8 mouse cellular contexts compared by ENCODE assay signal in genomic region chr11:97779968-97780701, GRCm38 (mm10). TPM values are rescaled to one million over a fixed set of nuclear protein-coding genes. Genes with fewer than 3 reads are reported as not detected.
A peak's percentile ranks its signal among the peaks of the same experiment; 100 is the strongest.
DNase-seq lines count a peak whose midpoint lies in the region; ATAC-seq and TF ChIP-seq lines count a peak whose summit lies in the region.
"Had no signal": no experiment of that assay in that cellular context is flagged by ENCODE, and none has a peak within 500 bp of the region (broad histone marks: within the 10 kb centered on the region; RNA-seq: fewer than 3 reads in every experiment).

No protein-coding gene starts in this region.

- H3K9ac ChIP-seq in forebrain, postnatal 0 days = no peak overlapping the region
- peak overlapping the region; percentile 90; the same call in 1 of the 2 replicates for H3K9ac ChIP-seq in liver, embryonic 15.5 days

- no peaks in the 10 kb centered on the region for H3K27me3 ChIP-seq in testis, adult 2 months (ENCODE audit: control insufficient read depth, insufficient read depth, low read length)
- H3K27me3 ChIP-seq in forebrain, postnatal 0 days (ENCODE audit: insufficient read depth, low read length) = no peaks in the 10 kb centered on the region
- H3K27me3 ChIP-seq in liver, embryonic 15.5 days = no peaks in the 10 kb centered on the region

- peaks cover 3% of the 10 kb centered on the region for H3K4me1 ChIP-seq in testis, adult 2 months (ENCODE audit: control insufficient read depth, insufficient read depth, low read length)
- H3K4me1 ChIP-seq in forebrain, postnatal 0 days (ENCODE audit: insufficient read depth) = peaks cover 8% of the 10 kb centered on the region; the same call in 1 of the 2 replicates
- H3K4me1 ChIP-seq in liver, embryonic 15.5 days (replicated peaks) = peaks cover 48% of the 10 kb centered on the region

- no peaks in the 10 kb centered on the region for H3K9me3 ChIP-seq in forebrain, postnatal 0 days (ENCODE audit: low read length)
- no peaks in the 10 kb centered on the region for H3K9me3 ChIP-seq in liver, embryonic 15.5 days (replicated peaks)

- H3K36me3 ChIP-seq in testis, adult 2 months (ENCODE audit: control insufficient read depth, insufficient read depth, low read length) = no peaks in the 10 kb centered on the region; the same call in 1 of the 2 replicates
- peaks cover 47% of the 10 kb centered on the region for H3K36me3 ChIP-seq in forebrain, postnatal 0 days (ENCODE audit: insufficient read depth)
- H3K36me3 ChIP-seq in liver, embryonic 15.5 days (replicated peaks) = peaks cover 55% of the 10 kb centered on the region

- TF ChIP-seq CTCF in testis, adult 2 months (IDR thresholded peaks at IDR 0.05; ENCODE audit: control insufficient read depth, insufficient read depth, insufficient replicate concordance, low read depth, low read length) = no peak
- TF ChIP-seq CTCF in forebrain, postnatal 0 days (IDR thresholded peaks at IDR 0.05; ENCODE audit: low read depth) = no peak

- 84% methylated on average over 2 of the region's 2 CpGs for WGBS in forebrain, postnatal 0 days
- 41% methylated on average over 2 of the region's 2 CpGs for WGBS in liver, embryonic 15.5 days (ENCODE audit: insufficient replicate concordance)

- no peak for TF ChIP-seq POLR2A in testis, adult 2 months (IDR thresholded peaks at IDR 0.05; ENCODE audit: control insufficient read depth, low read depth, low read length)

- peak overlapping the region; percentile 28; the same call in 1 of the 2 replicates for H3K4me3 ChIP-seq in testis, adult 2 months (ENCODE audit: control insufficient read depth, low read depth, low read length)
- no peak overlapping the region for H3K4me3 ChIP-seq in forebrain, postnatal 0 days (ENCODE audit: low read depth, low read length)
- H3K4me3 ChIP-seq in liver, embryonic 15.5 days (replicated peaks) = peak overlapping the region; percentile 93

- DNase-seq in testis, postnatal 10 days (ENCODE audit: low spot score) = no peak
- DNase-seq in forebrain, postnatal 0 days = no peak
- DNase-seq in retina, embryonic 14.5 days (ENCODE audit: low spot score) = no peak
- no peak for DNase-seq in urinary bladder, postnatal 25 days (ENCODE audit: low spot score)
- DNase-seq in gastrocnemius, postnatal 4 days (ENCODE audit: low spot score in 2 of 2) = no peak
- DNase-seq: right cerebral cortex, postnatal 25 days had no signal

- no peak for ATAC-seq in forebrain, postnatal 0 days
- ATAC-seq in liver, embryonic 15.5 days (ENCODE audit: insufficient read depth) = no peak

- peak overlapping the region; percentile 19; the same call in 1 of the 2 replicates for H3K27ac ChIP-seq in testis, adult 2 months (ENCODE audit: control insufficient read depth, insufficient read depth, low read depth, low read length)
- no peak overlapping the region; the same call in 1 of the 2 replicates for H3K27ac ChIP-seq in forebrain, postnatal 0 days (ENCODE audit: low read depth, low read length)
- H3K27ac ChIP-seq in liver, embryonic 15.5 days (replicated peaks) = peak overlapping the region; percentile 79; the same call in 1 of the 2 replicates

- peak overlapping the region; percentile 74 for H3K4me2 ChIP-seq in forebrain, postnatal 0 days (ENCODE audit: low read depth)
- peak overlapping the region; percentile 88 for H3K4me2 ChIP-seq in liver, embryonic 15.5 days

RNA-seq across cellular contexts. Expression of gene Rpl23, which starts 2.1 kb away (rescaled TPM):
- 120 and 126 TPM in 2 replicates for polyA plus RNA-seq in testis, adult 2 months (2012; rRNA removed)
- 310 and 470 TPM in 2 replicates for total RNA-seq in forebrain, postnatal 0 days (2014; rRNA removed)
- 346 and 490 TPM in 2 replicates for polyA plus RNA-seq in forebrain, postnatal 0 days (2015; fragmentation: Nextera tagmentation; extraction: Ambion mirVana)
- polyA plus RNA-seq in liver, embryonic 15.5 days (2015; fragmentation: Nextera tagmentation; extraction: Ambion mirVana) = 185 and 242 TPM in 2 replicates
- total RNA-seq in gastrocnemius, postnatal 4 days (2021) = 100 to 1,000 TPM; 976 to 983 TPM

RNA-seq across cellular contexts. Expression of gene 1700001P01Rik, which starts 4.4 kb away (rescaled TPM):
- 174 and 181 TPM in 2 replicates for polyA plus RNA-seq in testis, adult 2 months (2012; rRNA removed)
- total RNA-seq in forebrain, postnatal 0 days (2014; rRNA removed) = not detected in 2 replicates
- polyA plus RNA-seq in forebrain, postnatal 0 days (2015; fragmentation: Nextera tagmentation; extraction: Ambion mirVana) = 0.27 and 0.33 TPM in 2 replicates
- not detected in 2 replicates for polyA plus RNA-seq in liver, embryonic 15.5 days (2015; fragmentation: Nextera tagmentation; extraction: Ambion mirVana)
- total RNA-seq in gastrocnemius, postnatal 4 days (2021) = not detected

RNA-seq across cellular contexts. Expression of gene Cwc25, which starts 13.8 kb away (rescaled TPM):
- 5.6 and 6.3 TPM in 2 replicates for polyA plus RNA-seq in testis, adult 2 months (2012; rRNA removed)
- 15.2 and 15.5 TPM in 2 replicates for total RNA-seq in forebrain, postnatal 0 days (2014; rRNA removed)
- 7.8 and 11.8 TPM in 2 replicates for polyA plus RNA-seq in forebrain, postnatal 0 days (2015; fragmentation: Nextera tagmentation; extraction: Ambion mirVana)
- 5.4 and 5.8 TPM in 2 replicates for polyA plus RNA-seq in liver, embryonic 15.5 days (2015; fragmentation: Nextera tagmentation; extraction: Ambion mirVana)
- 10 to 100 TPM; 13.4 to 13.5 TPM for total RNA-seq in gastrocnemius, postnatal 4 days (2021)

RNA-seq across cellular contexts. Expression of gene Lasp1, which starts 18.7 kb away (rescaled TPM):
- polyA plus RNA-seq in testis, adult 2 months (2012; rRNA removed) = 21.4 and 23.1 TPM in 2 replicates
- total RNA-seq in forebrain, postnatal 0 days (2014; rRNA removed) = 142 and 153 TPM in 2 replicates
- 117 and 152 TPM in 2 replicates for polyA plus RNA-seq in forebrain, postnatal 0 days (2015; fragmentation: Nextera tagmentation; extraction: Ambion mirVana)
- 31.4 and 36.7 TPM in 2 replicates for polyA plus RNA-seq in liver, embryonic 15.5 days (2015; fragmentation: Nextera tagmentation; extraction: Ambion mirVana)
- total RNA-seq in gastrocnemius, postnatal 4 days (2021) = 10 to 100 TPM; 82.0 to 99.0 TPM

RNA-seq across cellular contexts. Expression of gene Pip4k2b, which starts 35.6 kb away (rescaled TPM):
- 2.5 TPM in 2 replicates for polyA plus RNA-seq in testis, adult 2 months (2012; rRNA removed)
- 131 and 146 TPM in 2 replicates for total RNA-seq in forebrain, postnatal 0 days (2014; rRNA removed)
- 4.2 and 4.6 TPM in 2 replicates for polyA plus RNA-seq in forebrain, postnatal 0 days (2015; fragmentation: Nextera tagmentation; extraction: Ambion mirVana)
- polyA plus RNA-seq in liver, embryonic 15.5 days (2015; fragmentation: Nextera tagmentation; extraction: Ambion mirVana) = 0.48 and 0.54 TPM in 2 replicates
- total RNA-seq in gastrocnemius, postnatal 4 days (2021) = 10 to 100 TPM; 62.7 to 64.2 TPM

Comparison
In these comparisons a context has a peak if more than half of its experiments do, and no peak if none do; other contexts are left out.
1. RNA of gene 1700001P01Rik, which starts 4.4 kb away (polyA plus RNA-seq): 174 to 181 TPM in testis, adult 2 months; 0.27 to 0.33 TPM in forebrain, postnatal 0 days and not detected in liver, embryonic 15.5 days; every median in the first group is over 100 times any median in the second.